Mouse (Mus musculus) myocyte (in vitro differentiated cells): ENCODE data around the gene Scd1.

Source experiments
- CEBPB ChIP-seq: IDR thresholded peaks from 2 replicates; pipeline ENCODE4 v1.6.1; 2011; ENCODE audit warnings: mild to moderate bottlenecking, moderate library complexity; ENCODE audit not compliant: poor library complexity, insufficient read depth, severe bottlenecking
- E2F4 ChIP-seq: IDR thresholded peaks from one replicate; pipeline ENCODE4 v1.6.1; 2011; ENCODE audit warnings: mild to moderate bottlenecking, control low read depth, moderate library complexity; ENCODE audit not compliant: insufficient read depth
- MAX ChIP-seq: IDR thresholded peaks from one replicate; pipeline ENCODE4 v1.6.1; 2011; ENCODE audit warnings: low read depth, mild to moderate bottlenecking, control low read depth
- MYOD1 ChIP-seq, 3 experiments: IDR thresholded peaks; one replicate each; pipeline ENCODE4 v1.6.1; 2011; ENCODE audit warnings: control low read depth in 2 of 3, low read depth in 2 of 3, mild to moderate bottlenecking in 2 of 3, moderate library complexity in 1 of 3; ENCODE audit not compliant: insufficient read length in 2 of 3, control insufficient read depth in 1 of 3
- POLR2A ChIP-seq: IDR thresholded peaks from one replicate; pipeline ENCODE4 v1.6.1; 2011; ENCODE audit warnings: low read depth, mild to moderate bottlenecking, control low read depth, moderate library complexity; ENCODE audit not compliant: insufficient read length
- POLR2AphosphoS2 ChIP-seq: IDR thresholded peaks from one replicate; pipeline ENCODE4 v1.6.1; 2011; ENCODE audit warnings: low read depth, control low read depth; ENCODE audit not compliant: insufficient read length
- REST ChIP-seq: IDR thresholded peaks from one replicate; pipeline ENCODE4 v1.6.1; 2011; ENCODE audit warnings: mild to moderate bottlenecking, control low read depth, moderate library complexity; ENCODE audit not compliant: insufficient read depth, insufficient read length
- SRF ChIP-seq: IDR thresholded peaks from one replicate; pipeline ENCODE4 v1.6.1; 2011; ENCODE audit warnings: low read depth; ENCODE audit not compliant: control insufficient read depth, insufficient read length
- TCF12 ChIP-seq: IDR thresholded peaks from one replicate; pipeline ENCODE4 v1.6.1; 2011; ENCODE audit warnings: mild to moderate bottlenecking, control low read depth; ENCODE audit not compliant: poor library complexity, insufficient read depth, severe bottlenecking
- USF1 ChIP-seq: IDR thresholded peaks from one replicate; pipeline ENCODE4 v1.6.1; 2011; ENCODE audit warnings: low read depth, mild to moderate bottlenecking, control low read depth, moderate library complexity

- TF ChIP-seq MAX: no peak
- no peak for TF ChIP-seq USF1
- TF ChIP-seq POLR2A: no peak
- no peak for TF ChIP-seq POLR2AphosphoS2
- TF ChIP-seq E2F4: no peak
- TF ChIP-seq MYOD1 (IDR thresholded peaks at IDR 0.05; ENCODE audit: control insufficient read depth in 1 of 3, insufficient read length in 2 of 3, low read depth in 2 of 3): no peak
- TF ChIP-seq TCF12: no peak
- no peak for TF ChIP-seq SRF
- no peak for TF ChIP-seq CEBPB
- no peak for TF ChIP-seq REST
Measured at GRCm38 (mm10) chr19:44389507-44389906, 18.2 kb downstream of the Scd1 start.
